In the genomic region with DNA sequence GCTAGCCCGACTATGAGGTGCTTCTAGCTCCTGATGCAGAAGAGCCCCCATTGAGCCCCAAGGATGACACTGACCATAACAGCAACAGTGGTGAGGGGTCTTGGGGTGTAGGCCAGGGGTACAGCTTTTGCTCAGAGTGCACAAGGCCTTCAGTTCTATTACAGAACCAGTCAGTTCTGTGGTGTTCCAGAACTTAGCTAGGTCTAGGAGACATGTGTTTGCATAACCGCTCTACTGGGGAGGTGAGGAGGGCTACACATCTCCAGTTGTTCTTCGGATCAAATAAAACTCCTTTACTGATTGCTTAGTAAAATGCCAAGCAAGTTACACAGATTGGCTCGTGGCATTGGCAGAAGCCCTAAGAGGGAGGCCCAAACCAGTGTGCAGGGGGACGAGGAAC, we compare ENCODE assay signal across 7 mouse cellular contexts. TPM values are rescaled to one million over a fixed set of nuclear protein-coding genes. Genes with fewer than 3 reads are reported as not detected.
DNase-seq lines count a peak whose midpoint lies in the region; ATAC-seq and TF ChIP-seq lines count a peak whose summit lies in the region.

A gene (minus strand): TSS at position 101 of the 400 bp plus-strand sequence.

- no peaks in the 10 kb centered on the region for H3K4me1 ChIP-seq in lung, embryonic 14.5 days (ENCODE audit: insufficient read depth)
- H3K4me1 ChIP-seq in erythroblast, embryonic 14.5 days (ENCODE audit: control insufficient read depth), result peaks cover 8% of the 10 kb centered on the region
- peaks cover 3% of the 10 kb centered on the region; the same call in 1 of the 2 replicates for H3K4me1 ChIP-seq in intestine, embryonic 16.5 days (ENCODE audit: control insufficient read depth, insufficient read depth, low read length)
- peaks cover 27% of the 10 kb centered on the region for H3K4me1 ChIP-seq in neural tube, embryonic 15.5 days

- intact Hi-C loops in gastrocnemius, postnatal 36 days (cut with DNase I), result loop anchor here (5.0 kb wide), 1 partner anchor 116 kb away; a partner anchor contains a TSS

- TF ChIP-seq CTCF in lung, embryonic 14.5 days (IDR thresholded peaks at IDR 0.05; ENCODE audit: low read depth), result no peak

- H3K9me3 ChIP-seq in lung, embryonic 14.5 days (ENCODE audit: low read depth, low read length), result no peaks in the 10 kb centered on the region
- no peaks in the 10 kb centered on the region for H3K9me3 ChIP-seq in erythroblast, embryonic 14.5 days (ENCODE audit: control insufficient read depth, low read length)
- H3K9me3 ChIP-seq in intestine, embryonic 16.5 days (ENCODE audit: control insufficient read depth, low read length), result 0 out of 2 replicates have a peak, but pooled peaks cover 2% of the 10 kb centered on the region
- no peaks in the 10 kb centered on the region for H3K9me3 ChIP-seq in neural tube, embryonic 15.5 days (replicated peaks)

- H3K4me2 ChIP-seq in lung, embryonic 14.5 days, result peak within 1 kb of the TSS; percentile 58
- H3K4me2 ChIP-seq in intestine, embryonic 16.5 days (ENCODE audit: low read depth, low read length), result peak within 1 kb of the TSS; percentile 56
- peak within 1 kb of the TSS; percentile 58 for H3K4me2 ChIP-seq in neural tube, embryonic 15.5 days

- WGBS in lung, embryonic 14.5 days, result 58% methylated on average over 5 of the region's 5 CpGs
- WGBS in intestine, embryonic 16.5 days, result 55% methylated on average over 5 of the region's 5 CpGs
- 58% methylated on average over 5 of the region's 5 CpGs for WGBS in neural tube, embryonic 15.5 days

- H3K27me3 ChIP-seq in lung, embryonic 14.5 days (ENCODE audit: insufficient read depth, low read length), result no peaks in the 10 kb centered on the region
- H3K27me3 ChIP-seq in erythroblast, embryonic 14.5 days (ENCODE audit: control insufficient read depth), result peaks cover 31% of the 10 kb centered on the region
- 0 out of 2 replicates have a peak, but pooled peaks cover 6% of the 10 kb centered on the region for H3K27me3 ChIP-seq in intestine, embryonic 16.5 days (replicated peaks; ENCODE audit: control insufficient read depth, insufficient read depth, low read length)
- no peaks in the 10 kb centered on the region for H3K27me3 ChIP-seq in neural tube, embryonic 15.5 days (replicated peaks)

- peak within 1 kb of the TSS; percentile 29 for H3K4me3 ChIP-seq in lung, embryonic 14.5 days (ENCODE audit: low read depth, low read length)
- H3K4me3 ChIP-seq in erythroblast, embryonic 14.5 days (replicated peaks), result peak within 1 kb of the TSS; percentile 48
- peak within 1 kb of the TSS; percentile 35 for H3K4me3 ChIP-seq in intestine, embryonic 16.5 days (ENCODE audit: low read length)
- H3K4me3 ChIP-seq in neural tube, embryonic 15.5 days (replicated peaks), result peak within 1 kb of the TSS; percentile 21

- no peaks in the 10 kb centered on the region for H3K36me3 ChIP-seq in lung, embryonic 14.5 days (ENCODE audit: insufficient read depth)
- H3K36me3 ChIP-seq in erythroblast, embryonic 14.5 days (ENCODE audit: control insufficient read depth), result no peaks in the 10 kb centered on the region
- no peaks in the 10 kb centered on the region for H3K36me3 ChIP-seq in intestine, embryonic 16.5 days (ENCODE audit: control insufficient read depth, insufficient read depth, low read length)
- H3K36me3 ChIP-seq in neural tube, embryonic 15.5 days, result 0 out of 2 replicates have a peak, but pooled peaks cover 8% of the 10 kb centered on the region

- no peak for DNase-seq in lung, embryonic 14.5 days
- no peak for DNase-seq in lung, postnatal 10 days
- no peak for DNase-seq in gastrocnemius, postnatal 36 days
- DNase-seq in ovary, postnatal 36 days (ENCODE audit: low spot score), result no peak

- no peak within 1 kb of the TSS for H3K27ac ChIP-seq in lung, embryonic 14.5 days (ENCODE audit: low read depth)
- no peak within 1 kb of the TSS for H3K27ac ChIP-seq in intestine, embryonic 16.5 days (ENCODE audit: low read length)
- H3K27ac ChIP-seq in neural tube, embryonic 15.5 days (replicated peaks), result 0 out of 2 replicates have a peak within 1 kb of the TSS, but pooled peaks have one; percentile 28

- ATAC-seq in lung, embryonic 14.5 days (ENCODE audit: insufficient read depth), result no peak
- no peak for ATAC-seq in intestine, embryonic 16.5 days
- ATAC-seq in neural tube, embryonic 15.5 days (ENCODE audit: low FRiP score), result no peak; the same call in 1 of the 2 replicates

- no peak within 1 kb of the TSS for H3K9ac ChIP-seq in lung, embryonic 14.5 days
- 0 out of 2 replicates have a peak within 1 kb of the TSS, but pooled peaks have one; percentile 33 for H3K9ac ChIP-seq in intestine, embryonic 16.5 days (ENCODE audit: low read depth, low read length)
- no peak within 1 kb of the TSS for H3K9ac ChIP-seq in neural tube, embryonic 15.5 days (replicated peaks)

RNA-seq across cellular contexts. Expression of the gene that starts here (rescaled TPM):
- not detected in 2 replicates for polyA plus RNA-seq in lung, embryonic 14.5 days (2014; fragmentation: Nextera tagmentation; extraction: Ambion mirVana)
- not detected in 2 replicates for polyA plus RNA-seq in erythroblast, embryonic 14.5 days (2012)
- not detected in 2 replicates for polyA plus RNA-seq in intestine, embryonic 16.5 days (2015; fragmentation: Nextera tagmentation; extraction: Ambion mirVana)
- not detected in 2 replicates for polyA plus RNA-seq in neural tube, embryonic 15.5 days (2015; fragmentation: Nextera tagmentation; extraction: Ambion mirVana)
- total RNA-seq in gastrocnemius, postnatal 36 days (2021), result not detected
